Mouse (Mus musculus): ENCODE results near the gene Myzap. TPM values are rescaled to one million over a fixed set of nuclear protein-coding genes. Genes with fewer than 3 reads are reported as not detected.

Myzap gene
- polyA plus RNA-seq, 1 experiment from 2014 or later, result 12.0 TPM

DNA sequence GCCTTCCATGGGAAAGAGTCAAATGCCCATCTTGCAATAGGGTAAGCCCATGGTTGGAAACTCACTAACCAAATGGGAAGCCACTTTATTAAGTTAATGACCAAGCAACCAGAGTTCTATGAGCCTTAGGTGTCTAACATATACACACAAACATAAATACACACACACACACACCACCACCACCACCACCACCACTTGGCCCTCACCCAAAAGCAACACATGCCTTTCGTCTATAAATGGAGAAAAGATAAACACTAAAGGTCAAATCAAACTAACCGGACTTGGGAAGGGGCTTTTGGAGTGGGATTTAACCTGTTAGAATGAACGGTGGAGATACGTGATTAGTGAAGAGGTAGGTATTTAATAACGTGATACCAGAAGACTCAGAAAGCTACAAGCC, 1.1 kb downstream of the Myzap start:
- no peaks in the 10 kb centered on the region for H3K27me3 ChIP-seq (replicated peaks; ENCODE audit: control insufficient read depth, insufficient read depth, low read length)
- H3K4me3 ChIP-seq (ENCODE audit: low read depth, low read length), result peak overlapping the region; percentile 56
- peak overlapping the region; percentile 90 for H3K4me2 ChIP-seq (replicated peaks; ENCODE audit: low read depth)
- peak overlapping the region; percentile 51; the same call in 1 of the 2 replicates for H3K9ac ChIP-seq (ENCODE audit: low read depth, low read length)
- 46% methylated on average over 5 of the region's 5 CpGs for WGBS
- H3K4me1 ChIP-seq (replicated peaks; ENCODE audit: control insufficient read depth, insufficient read depth, low read length), result peaks cover 7% of the 10 kb centered on the region
- TF ChIP-seq CTCF (IDR thresholded peaks at IDR 0.05; ENCODE audit: low read depth), result no peak
- no peak for ATAC-seq
- H3K36me3 ChIP-seq (ENCODE audit: control insufficient read depth, insufficient read depth), result no peaks in the 10 kb centered on the region
- H3K27ac ChIP-seq (ENCODE audit: low read depth, low read length), result no peak overlapping the region
- H3K9me3 ChIP-seq (ENCODE audit: control insufficient read depth), result no peaks in the 10 kb centered on the region

DNA sequence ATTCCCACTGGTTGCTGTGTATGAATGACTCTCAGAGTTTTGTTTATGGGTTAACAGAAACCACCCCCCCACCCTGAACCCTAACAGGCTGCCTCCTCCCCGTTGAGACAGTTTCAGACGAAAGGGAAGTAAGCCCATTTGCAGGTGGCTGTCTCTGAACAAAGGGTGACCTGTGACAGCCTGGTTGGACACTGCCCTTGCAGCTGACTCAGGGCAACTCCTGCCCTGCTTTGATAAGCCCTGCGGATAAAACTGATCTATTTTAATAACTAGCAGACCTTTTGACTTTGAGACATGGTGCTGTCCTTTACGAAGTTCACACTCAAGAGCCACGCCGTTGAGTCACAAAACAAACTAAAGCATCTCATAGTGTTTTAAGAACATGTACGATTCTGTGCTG, 2.4 kb downstream of the Myzap start:
- Histone ChIP-seq H3K36me3 (ENCODE audit: control insufficient read depth, insufficient read depth) (no peaks in the 10 kb centered on the region), H3K4me3 (ENCODE audit: low read depth, low read length) (no peak overlapping the region), H3K27me3 (replicated peaks; ENCODE audit: control insufficient read depth, insufficient read depth, low read length) (no peaks in the 10 kb centered on the region), H3K27ac (ENCODE audit: low read depth, low read length) (peak overlapping the region; percentile 46), H3K4me1 (replicated peaks; ENCODE audit: control insufficient read depth, insufficient read depth, low read length) (peaks cover 7% of the 10 kb centered on the region), H3K4me2 (replicated peaks; ENCODE audit: low read depth) (peak overlapping the region; percentile 24; the same call in 1 of the 2 replicates), H3K9me3 (ENCODE audit: control insufficient read depth) (no peaks in the 10 kb centered on the region), H3K9ac (ENCODE audit: low read depth, low read length) (no peak overlapping the region)
- WGBS, result 38% methylated on average over 7 of the region's 7 CpGs
- TF ChIP-seq CTCF (IDR thresholded peaks at IDR 0.05; ENCODE audit: low read depth), result no peak
- ATAC-seq, result peak; percentile 29; the same call in 1 of the 2 replicates

DNA sequence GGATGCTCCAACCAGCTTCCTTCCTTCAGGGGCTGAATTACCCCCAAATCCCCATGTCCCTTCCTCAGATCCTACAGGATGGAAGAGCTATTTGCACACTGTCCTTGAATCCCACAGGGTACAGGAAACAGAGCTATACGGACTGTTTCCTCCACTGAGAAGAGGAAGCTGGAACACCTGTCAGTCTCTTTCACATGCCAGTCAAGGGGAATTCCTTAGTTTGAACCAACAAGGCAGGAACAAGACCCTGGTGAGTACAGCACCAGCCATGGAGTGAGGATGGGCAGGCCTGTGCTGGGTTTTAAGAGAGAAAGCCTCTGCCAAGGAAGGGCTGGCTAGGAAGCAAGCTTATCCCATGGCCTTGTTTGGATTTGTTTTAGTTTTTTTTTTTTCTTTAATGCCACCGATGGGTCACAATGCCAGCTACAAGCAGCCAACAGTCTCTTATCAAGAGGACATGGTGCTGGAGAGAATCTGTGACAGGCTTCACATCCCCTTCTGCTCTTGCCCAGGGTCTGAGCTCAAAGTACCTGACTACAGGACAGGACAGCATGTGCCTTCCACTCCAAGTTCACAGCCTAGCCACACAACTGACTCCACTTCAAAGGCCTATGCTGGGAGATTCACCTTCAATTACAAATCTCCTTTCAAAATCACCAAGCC, 3.1 kb downstream of the Myzap start:
- Histone ChIP-seq H3K27ac (ENCODE audit: low read depth, low read length) (peak overlapping the region; percentile 46; the same call in 1 of the 2 replicates), H3K36me3 (ENCODE audit: control insufficient read depth, insufficient read depth) (no peaks in the 10 kb centered on the region), H3K9me3 (ENCODE audit: control insufficient read depth) (no peaks in the 10 kb centered on the region), H3K27me3 (replicated peaks; ENCODE audit: control insufficient read depth, insufficient read depth, low read length) (no peaks in the 10 kb centered on the region), H3K4me3 (ENCODE audit: low read depth, low read length) (no peak overlapping the region), H3K4me2 (replicated peaks; ENCODE audit: low read depth) (no peak overlapping the region), H3K4me1 (replicated peaks; ENCODE audit: control insufficient read depth, insufficient read depth, low read length) (peaks cover 7% of the 10 kb centered on the region), H3K9ac (ENCODE audit: low read depth, low read length) (no peak overlapping the region)
- ATAC-seq, result no peak
- TF ChIP-seq CTCF (IDR thresholded peaks at IDR 0.05; ENCODE audit: low read depth), result no peak
- WGBS, result 64% methylated on average over 2 of the region's 2 CpGs

DNA sequence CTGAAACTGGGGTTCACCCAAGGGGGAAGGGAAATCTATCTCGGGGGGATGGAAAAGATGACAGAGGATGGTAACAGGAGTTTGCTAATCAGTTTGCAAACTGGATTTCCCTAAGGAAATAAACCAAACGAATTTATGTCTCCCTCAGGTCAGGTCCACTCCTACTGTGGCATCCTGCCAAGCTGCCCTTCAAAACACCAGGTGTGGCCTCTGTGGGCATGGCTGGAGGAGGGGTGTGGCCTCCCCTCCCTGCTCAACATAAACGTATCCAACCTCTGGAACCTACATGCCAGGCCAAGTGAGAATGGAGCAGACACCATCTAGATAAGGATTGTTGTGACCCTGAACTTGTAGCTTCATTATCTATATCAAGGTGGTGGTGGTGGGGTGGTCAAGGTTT, 5.8 kb downstream of the Myzap start:
- Histone ChIP-seq H3K27ac (ENCODE audit: low read depth, low read length) (peak overlapping the region; percentile 17; the same call in 1 of the 2 replicates), H3K4me2 (replicated peaks; ENCODE audit: low read depth) (no peak overlapping the region), H3K4me3 (ENCODE audit: low read depth, low read length) (no peak overlapping the region), H3K9ac (ENCODE audit: low read depth, low read length) (no peak overlapping the region), H3K27me3 (replicated peaks; ENCODE audit: control insufficient read depth, insufficient read depth, low read length) (no peaks in the 10 kb centered on the region), H3K9me3 (ENCODE audit: control insufficient read depth) (no peaks in the 10 kb centered on the region), H3K36me3 (ENCODE audit: control insufficient read depth, insufficient read depth) (no peaks in the 10 kb centered on the region), H3K4me1 (replicated peaks; ENCODE audit: control insufficient read depth, insufficient read depth, low read length) (no peaks in the 10 kb centered on the region)
- no peak for TF ChIP-seq CTCF (IDR thresholded peaks at IDR 0.05; ENCODE audit: low read depth)
- ATAC-seq, result peak; percentile 77
- 23% methylated on average over 3 of the region's 3 CpGs for WGBS

DNA sequence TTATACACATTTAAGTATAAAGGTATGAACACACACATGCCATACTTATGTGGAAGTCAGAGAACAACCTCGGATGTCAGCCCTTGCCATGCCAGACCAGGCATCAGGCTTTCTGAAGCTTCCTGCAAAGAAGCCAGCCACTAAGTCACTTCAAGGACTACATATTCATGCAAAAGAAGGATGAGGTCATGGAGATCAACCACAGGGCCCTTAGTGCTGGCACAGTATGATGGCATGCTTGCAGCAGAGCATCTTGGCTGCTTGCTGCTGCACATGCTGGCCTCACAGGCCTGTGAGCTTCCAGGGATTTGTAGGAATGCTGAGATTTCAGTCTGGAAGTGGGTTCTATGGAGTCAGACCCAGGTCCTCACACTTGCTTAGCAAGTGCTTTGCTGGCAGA, 9.4 kb downstream of the Myzap start:
- ATAC-seq, result no peak
- H3K27ac ChIP-seq (ENCODE audit: low read depth, low read length), result no peak overlapping the region
- H3K27me3 ChIP-seq (replicated peaks; ENCODE audit: control insufficient read depth, insufficient read depth, low read length), result no peaks in the 10 kb centered on the region
- 93% methylated on average over 1 of the region's 1 CpGs for WGBS
- H3K9me3 ChIP-seq (ENCODE audit: control insufficient read depth), result no peaks in the 10 kb centered on the region
- no peak for TF ChIP-seq CTCF (IDR thresholded peaks at IDR 0.05; ENCODE audit: low read depth)
- no peaks in the 10 kb centered on the region for H3K36me3 ChIP-seq (ENCODE audit: control insufficient read depth, insufficient read depth)
- no peak overlapping the region for H3K4me3 ChIP-seq (ENCODE audit: low read depth, low read length)
- no peaks in the 10 kb centered on the region for H3K4me1 ChIP-seq (replicated peaks; ENCODE audit: control insufficient read depth, insufficient read depth, low read length)
- H3K9ac ChIP-seq (ENCODE audit: low read depth, low read length), result no peak overlapping the region
- H3K4me2 ChIP-seq (replicated peaks; ENCODE audit: low read depth), result no peak overlapping the region

DNA sequence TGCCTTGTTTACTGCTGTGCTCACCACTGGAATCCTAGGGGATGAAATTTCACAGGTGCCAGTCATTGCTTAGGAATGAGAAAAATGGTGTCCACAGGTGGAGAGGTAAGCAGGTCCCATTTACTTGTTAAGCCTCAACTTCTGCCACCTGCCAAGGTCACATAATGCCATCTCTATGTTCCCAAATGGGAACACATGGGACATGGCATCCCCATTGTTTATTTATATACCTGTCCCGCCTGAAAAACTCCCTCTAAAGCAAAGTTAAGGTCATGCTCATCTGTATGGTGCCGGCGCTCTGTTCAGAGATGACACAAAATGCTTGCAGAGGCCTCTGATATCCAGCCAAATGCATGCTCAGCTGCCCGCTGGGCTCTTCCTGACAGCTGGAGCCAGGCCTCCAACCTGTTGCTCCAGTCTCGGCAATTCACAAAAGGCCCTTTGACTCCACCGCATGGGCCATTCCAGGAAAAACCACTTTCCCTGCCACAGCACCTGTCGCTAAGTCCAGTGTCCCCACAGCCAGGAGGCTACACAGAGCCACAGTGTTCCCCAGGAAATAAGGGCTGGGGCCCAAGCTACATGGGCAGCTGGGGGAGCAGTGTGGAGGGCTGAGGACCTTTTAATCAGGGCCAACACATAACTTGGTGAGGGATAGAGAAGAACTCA, 13.1 kb downstream of the Myzap start:
- Histone ChIP-seq H3K4me1 (replicated peaks; ENCODE audit: control insufficient read depth, insufficient read depth, low read length) (no peaks in the 10 kb centered on the region), H3K27ac (ENCODE audit: low read depth, low read length) (no peak overlapping the region; the same call in 1 of the 2 replicates)

More for the DNA sequence above, 13.1 kb downstream of the Myzap start:
- Histone ChIP-seq H3K27me3 (replicated peaks; ENCODE audit: control insufficient read depth, insufficient read depth, low read length) (no peaks in the 10 kb centered on the region), H3K4me2 (replicated peaks; ENCODE audit: low read depth) (no peak overlapping the region), H3K4me3 (ENCODE audit: low read depth, low read length) (no peak overlapping the region), H3K36me3 (ENCODE audit: control insufficient read depth, insufficient read depth) (no peaks in the 10 kb centered on the region), H3K9me3 (ENCODE audit: control insufficient read depth) (no peaks in the 10 kb centered on the region), H3K9ac (ENCODE audit: low read depth, low read length) (no peak overlapping the region)
- 46% methylated on average over 7 of the region's 7 CpGs for WGBS
- TF ChIP-seq CTCF (IDR thresholded peaks at IDR 0.05; ENCODE audit: low read depth), result peak; percentile 37
- peak; percentile 79 for ATAC-seq

All from intestine, postnatal 0 days (tissue).